Mouse (Mus musculus): ENCODE results near the gene Eefsec. TPM values are rescaled to one million over a fixed set of nuclear protein-coding genes. Genes with fewer than 3 reads are reported as not detected.

The Eefsec gene
- polyA plus RNA-seq, 1 experiment from 2014 or later: 15.3 TPM

- no peak overlapping the region for H3K27ac ChIP-seq (ENCODE audit: low read length)
- no peaks in the 10 kb centered on the region for H3K9me3 ChIP-seq (replicated peaks; ENCODE audit: control insufficient read depth, low read length)
- whole genome bisulfite sequencing (ENCODE audit: insufficient replicate concordance): 61% methylated on average over 7 of the region's 7 CpGs
- H3K9ac ChIP-seq (ENCODE audit: low read depth, low read length): no peak overlapping the region
- H3K27me3 ChIP-seq (ENCODE audit: control insufficient read depth, insufficient read depth, low read depth, low read length): no peaks in the 10 kb centered on the region
- H3K4me3 ChIP-seq (ENCODE audit: low read depth, low read length): no peak overlapping the region
- no peak for ATAC-seq (ENCODE audit: low read depth)
- no peaks in the 10 kb centered on the region for H3K36me3 ChIP-seq (ENCODE audit: control insufficient read depth, insufficient read depth)
- no peak overlapping the region for H3K4me2 ChIP-seq (ENCODE audit: low read depth, low read length)
- peaks cover 2% of the 10 kb centered on the region; the same call in 1 of the 2 replicates for H3K4me1 ChIP-seq (ENCODE audit: control insufficient read depth, low read depth, low read length)
These were observed 145.1 kb downstream of the Eefsec start for GRCm38 (mm10) chr6:88301234-88301633.

- H3K27ac ChIP-seq (ENCODE audit: low read length): no peak overlapping the region
- H3K4me1 ChIP-seq (ENCODE audit: control insufficient read depth, low read depth, low read length): peaks cover 2% of the 10 kb centered on the region; the same call in 1 of the 2 replicates
- peak; percentile 50 for ATAC-seq (ENCODE audit: low read depth)
- H3K36me3 ChIP-seq (ENCODE audit: control insufficient read depth, insufficient read depth): no peaks in the 10 kb centered on the region
- H3K4me3 ChIP-seq (ENCODE audit: low read depth, low read length): no peak overlapping the region
- H3K27me3 ChIP-seq (ENCODE audit: control insufficient read depth, insufficient read depth, low read depth, low read length): no peaks in the 10 kb centered on the region
- no peaks in the 10 kb centered on the region for H3K9me3 ChIP-seq (replicated peaks; ENCODE audit: control insufficient read depth, low read length)
- H3K9ac ChIP-seq (ENCODE audit: low read depth, low read length): no peak overlapping the region
- H3K4me2 ChIP-seq (ENCODE audit: low read depth, low read length): no peak overlapping the region
- WGBS (ENCODE audit: insufficient replicate concordance): 53% methylated on average over 2 of the region's 2 CpGs
These were observed 146.8 kb downstream of the Eefsec start for GRCm38 (mm10) chr6:88299491-88299890.

GRCm38 (mm10) chr6:88292274-88292909 lies 153.9 kb downstream of the Eefsec start:
- ATAC-seq (ENCODE audit: low read depth): peak; percentile 68
- Histone ChIP-seq H3K4me3 (ENCODE audit: low read depth, low read length) (no peak overlapping the region), H3K4me1 (ENCODE audit: control insufficient read depth, low read depth, low read length) (peaks cover 11% of the 10 kb centered on the region), H3K27me3 (ENCODE audit: control insufficient read depth, insufficient read depth, low read depth, low read length) (no peaks in the 10 kb centered on the region), H3K27ac (ENCODE audit: low read length) (no peak overlapping the region), H3K9ac (ENCODE audit: low read depth, low read length) (no peak overlapping the region), H3K9me3 (replicated peaks; ENCODE audit: control insufficient read depth, low read length) (no peaks in the 10 kb centered on the region), H3K4me2 (ENCODE audit: low read depth, low read length) (no peak overlapping the region), H3K36me3 (ENCODE audit: control insufficient read depth, insufficient read depth) (no peaks in the 10 kb centered on the region)
- WGBS (ENCODE audit: insufficient replicate concordance): 48% methylated on average over 4 of the region's 4 CpGs

DNA sequence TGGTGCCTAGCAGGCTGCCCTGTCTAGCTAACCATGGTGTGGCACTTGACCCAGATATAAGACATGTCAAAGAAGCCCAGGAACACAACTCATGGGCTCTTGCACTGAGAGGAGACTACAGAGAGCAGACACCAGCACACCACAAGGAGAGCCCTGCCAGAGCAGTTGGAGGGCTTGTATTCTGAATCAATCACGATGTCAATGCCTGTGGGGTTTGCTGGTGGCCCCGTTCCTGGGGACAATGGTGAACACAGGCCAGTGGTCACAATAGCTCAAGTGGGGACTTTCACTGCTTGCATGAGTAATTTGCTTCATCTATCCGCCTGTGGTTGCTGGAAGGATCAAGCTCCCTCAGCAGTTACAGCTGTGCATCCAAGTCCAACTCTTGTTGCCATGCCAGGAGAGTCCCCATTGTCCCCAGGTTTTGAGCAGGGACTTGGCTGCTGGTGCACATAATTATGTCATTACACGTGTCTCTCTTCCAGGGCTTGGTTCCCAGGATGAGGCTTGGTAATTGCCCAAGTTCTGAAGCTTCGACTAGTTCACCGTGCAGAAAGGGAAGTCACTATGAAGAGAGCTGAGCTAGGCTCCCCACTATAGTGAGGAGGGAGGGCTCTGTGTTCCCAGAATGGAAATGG lies 156.1 kb downstream of the Eefsec start:
- no peaks in the 10 kb centered on the region for H3K9me3 ChIP-seq (replicated peaks; ENCODE audit: control insufficient read depth, low read length)
- ATAC-seq (ENCODE audit: low read depth): no peak
- H3K36me3 ChIP-seq (ENCODE audit: control insufficient read depth, insufficient read depth): no peaks in the 10 kb centered on the region
- no peak overlapping the region for H3K4me3 ChIP-seq (ENCODE audit: low read depth, low read length)
- peaks cover 11% of the 10 kb centered on the region for H3K4me1 ChIP-seq (ENCODE audit: control insufficient read depth, low read depth, low read length)
- WGBS (ENCODE audit: insufficient replicate concordance): 60% methylated on average over 6 of the region's 6 CpGs
- H3K27me3 ChIP-seq (ENCODE audit: control insufficient read depth, insufficient read depth, low read depth, low read length): no peaks in the 10 kb centered on the region
- H3K9ac ChIP-seq (ENCODE audit: low read depth, low read length): no peak overlapping the region
- no peak overlapping the region for H3K4me2 ChIP-seq (ENCODE audit: low read depth, low read length)
- H3K27ac ChIP-seq (ENCODE audit: low read length): no peak overlapping the region

DNA sequence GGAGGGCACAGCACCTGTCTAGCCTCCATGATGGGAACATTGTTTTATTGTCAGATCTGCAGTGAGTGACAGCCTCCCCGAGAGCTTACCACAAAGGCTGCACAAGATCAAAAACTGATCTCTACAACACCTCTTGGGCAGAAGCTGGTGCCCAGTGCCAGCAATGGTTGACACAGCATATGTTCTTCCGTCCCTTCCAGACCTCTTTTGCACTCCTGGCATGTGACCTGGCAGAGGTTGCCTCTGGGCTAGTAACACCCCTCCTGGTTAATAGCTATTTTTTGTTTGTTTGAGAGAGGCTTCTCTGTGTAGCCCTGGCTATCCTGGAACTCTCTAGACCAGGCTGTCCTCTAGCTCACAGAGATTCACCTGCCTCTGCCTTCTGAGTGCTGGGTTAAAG lies 168.2 kb downstream of the Eefsec start:
- WGBS (ENCODE audit: insufficient replicate concordance): 75% methylated on average over 2 of the region's 2 CpGs

GRCm38 (mm10) chr6:88277242-88277641 lies 169.1 kb downstream of the Eefsec start:
- no peak overlapping the region for H3K4me2 ChIP-seq (ENCODE audit: low read depth, low read length)
- no peaks in the 10 kb centered on the region for H3K9me3 ChIP-seq (replicated peaks; ENCODE audit: control insufficient read depth, low read length)
- 76% methylated on average over 4 of the region's 4 CpGs for WGBS (ENCODE audit: insufficient replicate concordance)
- no peaks in the 10 kb centered on the region for H3K4me1 ChIP-seq (ENCODE audit: control insufficient read depth, low read depth, low read length)
- H3K36me3 ChIP-seq (ENCODE audit: control insufficient read depth, insufficient read depth): no peaks in the 10 kb centered on the region
- H3K27me3 ChIP-seq (ENCODE audit: control insufficient read depth, insufficient read depth, low read depth, low read length): no peaks in the 10 kb centered on the region
- no peak overlapping the region for H3K9ac ChIP-seq (ENCODE audit: low read depth, low read length)
- no peak overlapping the region for H3K4me3 ChIP-seq (ENCODE audit: low read depth, low read length)
- H3K27ac ChIP-seq (ENCODE audit: low read length): no peak overlapping the region
- no peak for ATAC-seq (ENCODE audit: low read depth)

More for the DNA sequence above, 168.2 kb downstream of the Eefsec start:
- H3K36me3 ChIP-seq (ENCODE audit: control insufficient read depth, insufficient read depth): no peaks in the 10 kb centered on the region
- no peaks in the 10 kb centered on the region for H3K27me3 ChIP-seq (ENCODE audit: control insufficient read depth, insufficient read depth, low read depth, low read length)
- H3K4me2 ChIP-seq (ENCODE audit: low read depth, low read length): no peak overlapping the region
- H3K9ac ChIP-seq (ENCODE audit: low read depth, low read length): no peak overlapping the region
- H3K9me3 ChIP-seq (replicated peaks; ENCODE audit: control insufficient read depth, low read length): no peaks in the 10 kb centered on the region
- no peak overlapping the region for H3K27ac ChIP-seq (ENCODE audit: low read length)
- no peaks in the 10 kb centered on the region for H3K4me1 ChIP-seq (ENCODE audit: control insufficient read depth, low read depth, low read length)
- ATAC-seq (ENCODE audit: low read depth): no peak
- H3K4me3 ChIP-seq (ENCODE audit: low read depth, low read length): no peak overlapping the region

GRCm38 (mm10) chr6:88276221-88276620 lies 170.1 kb downstream of the Eefsec start:
- no peak overlapping the region for H3K4me2 ChIP-seq (ENCODE audit: low read depth, low read length)
- H3K9ac ChIP-seq (ENCODE audit: low read depth, low read length): no peak overlapping the region
- no peaks in the 10 kb centered on the region for H3K27me3 ChIP-seq (ENCODE audit: control insufficient read depth, insufficient read depth, low read depth, low read length)
- no peaks in the 10 kb centered on the region for H3K36me3 ChIP-seq (ENCODE audit: control insufficient read depth, insufficient read depth)
- 64% methylated on average over 4 of the region's 4 CpGs for WGBS (ENCODE audit: insufficient replicate concordance)
- no peak overlapping the region for H3K4me3 ChIP-seq (ENCODE audit: low read depth, low read length)
- H3K4me1 ChIP-seq (ENCODE audit: control insufficient read depth, low read depth, low read length): no peaks in the 10 kb centered on the region
- no peak for ATAC-seq (ENCODE audit: low read depth)
- H3K9me3 ChIP-seq (replicated peaks; ENCODE audit: control insufficient read depth, low read length): no peaks in the 10 kb centered on the region
- H3K27ac ChIP-seq (ENCODE audit: low read length): no peak overlapping the region

DNA sequence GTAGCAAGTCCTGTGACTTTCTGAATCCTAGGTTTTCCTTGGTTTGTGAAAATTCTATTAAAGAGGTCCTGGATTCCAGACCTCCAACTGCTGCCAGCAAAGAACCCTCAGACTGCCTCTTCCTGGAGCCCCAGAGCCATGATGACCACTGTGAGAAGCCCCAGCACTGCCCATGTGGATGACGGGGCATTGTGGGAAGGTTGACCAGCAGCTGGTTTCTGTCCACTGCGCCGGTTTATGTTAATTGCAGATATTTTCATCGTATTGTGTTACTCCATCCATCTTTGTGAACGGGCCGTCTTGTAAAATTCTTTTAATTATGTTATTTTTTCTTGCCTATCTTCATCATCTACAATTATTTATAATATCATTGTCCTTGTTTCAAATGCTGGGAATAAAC lies 171.7 kb downstream of the Eefsec start:
- Histone ChIP-seq H3K27me3 (ENCODE audit: control insufficient read depth, insufficient read depth, low read depth, low read length) (no peaks in the 10 kb centered on the region), H3K4me3 (ENCODE audit: low read depth, low read length) (no peak overlapping the region), H3K4me2 (ENCODE audit: low read depth, low read length) (no peak overlapping the region), H3K36me3 (ENCODE audit: control insufficient read depth, insufficient read depth) (no peaks in the 10 kb centered on the region), H3K9me3 (replicated peaks; ENCODE audit: control insufficient read depth, low read length) (no peaks in the 10 kb centered on the region), H3K4me1 (ENCODE audit: control insufficient read depth, low read depth, low read length) (no peaks in the 10 kb centered on the region), H3K9ac (ENCODE audit: low read depth, low read length) (no peak overlapping the region), H3K27ac (ENCODE audit: low read length) (no peak overlapping the region)
- no peak for ATAC-seq (ENCODE audit: low read depth)
- 76% methylated on average over 6 of the region's 6 CpGs for WGBS (ENCODE audit: insufficient replicate concordance)

- Histone ChIP-seq H3K27me3 (ENCODE audit: control insufficient read depth, insufficient read depth, low read depth, low read length) (no peaks in the 10 kb centered on the region), H3K9me3 (replicated peaks; ENCODE audit: control insufficient read depth, low read length) (no peaks in the 10 kb centered on the region), H3K36me3 (ENCODE audit: control insufficient read depth, insufficient read depth) (no peaks in the 10 kb centered on the region), H3K9ac (ENCODE audit: low read depth, low read length) (no peak overlapping the region), H3K4me2 (ENCODE audit: low read depth, low read length) (no peak overlapping the region), H3K4me1 (ENCODE audit: control insufficient read depth, low read depth, low read length) (no peaks in the 10 kb centered on the region), H3K27ac (ENCODE audit: low read length) (no peak overlapping the region), H3K4me3 (ENCODE audit: low read depth, low read length) (no peak overlapping the region)
- ATAC-seq (ENCODE audit: low read depth): no peak
- 41% methylated on average over 2 of the region's 2 CpGs for WGBS (ENCODE audit: insufficient replicate concordance)
These were observed 178.4 kb downstream of the Eefsec start for GRCm38 (mm10) chr6:88267970-88268369.

Data from liver, embryonic 16.5 days (tissue).